Mouse (Mus musculus) lung, postnatal 0 days (tissue): ENCODE measurements around the gene Ptch1.

Experiments used
- CTCF ChIP-seq: IDR thresholded peaks from 2 replicates; pipeline ENCODE4 v1.5.1; 2016; ENCODE audit warnings: antibody characterized with exemption, mild to moderate bottlenecking
- EP300 ChIP-seq: IDR thresholded peaks from 2 replicates; pipeline ENCODE4 v1.6.1; 2016; ENCODE audit warnings: antibody characterized with exemption, mild to moderate bottlenecking, control low read depth

GRCm38 (mm10) chr13:63513374-63514098, 59.9 kb downstream of the Ptch1 start:
- no peak for TF ChIP-seq CTCF
- no peak for TF ChIP-seq EP300
